Mouse (Mus musculus) embryonic fibroblast, embryonic 13.5 days (primary cell): Measurements from ENCODE around the gene Slc25a3.

Experiments
- CTCF ChIP-seq: IDR thresholded peaks from 2 replicates; pipeline ENCODE4 v1.5.1; 2011; ENCODE audit warnings: mild to moderate bottlenecking, control low read depth, low read length, moderate library complexity, borderline replicate concordance; ENCODE audit not compliant: insufficient read depth
- POLR2A ChIP-seq: IDR thresholded peaks from 2 replicates; pipeline ENCODE4 v1.6.1; 2011; ENCODE audit warnings: low read depth, mild to moderate bottlenecking, control low read depth, low read length, moderate library complexity

GRCm38 (mm10) chr10:91128551-91129160 is 4.8 kb upstream of the Slc25a3 start:
- TF ChIP-seq CTCF, result no peak
- no peak for TF ChIP-seq POLR2A
